17 mouse cellular contexts compared by ENCODE assay signal in the genomic region with DNA sequence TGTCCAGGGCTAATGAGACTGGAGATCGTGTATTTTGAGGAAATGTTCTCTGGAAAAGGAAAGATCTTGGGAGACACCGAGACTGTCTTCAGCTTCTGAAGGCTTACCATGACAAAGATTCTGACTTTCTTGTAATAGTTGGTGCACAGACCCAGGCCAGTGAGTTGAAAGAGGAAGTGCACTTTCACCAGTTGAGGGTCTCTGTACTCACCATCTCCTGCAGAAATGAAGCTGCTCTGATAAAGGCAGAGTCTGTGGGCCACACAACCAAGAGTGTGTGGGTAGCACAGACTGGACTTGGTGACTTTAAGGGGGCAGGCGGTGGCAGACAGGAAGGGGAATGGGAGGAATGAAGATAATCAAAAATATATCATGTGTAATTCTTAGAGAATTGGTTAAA. TPM values are rescaled to one million over a fixed set of nuclear protein-coding genes. Genes with fewer than 3 reads are reported as not detected.
"Had no signal": no experiment of that assay in that cellular context is flagged by ENCODE, and none has a peak within 500 bp of the region (broad histone marks: within the 10 kb centered on the region; RNA-seq: fewer than 3 reads in every experiment).

No protein-coding gene starts in this region.

- H3K27me3 ChIP-seq: megakaryocyte, embryonic 14.5 days; midbrain, embryonic 13.5 days; midbrain, embryonic 15.5 days; neural tube, embryonic 12.5 days; stomach, embryonic 15.5 days had no signal

- H3K4me2 ChIP-seq: lung, embryonic 14.5 days; midbrain, embryonic 11.5 days; midbrain, embryonic 13.5 days; midbrain, embryonic 15.5 days; neural tube, embryonic 12.5 days; stomach, embryonic 15.5 days had no signal

- ATAC-seq: midbrain, embryonic 13.5 days; midbrain, embryonic 15.5 days had no signal

- H3K9me3 ChIP-seq: megakaryocyte, embryonic 14.5 days; midbrain, embryonic 13.5 days; midbrain, embryonic 15.5 days; neural tube, embryonic 12.5 days; stomach, embryonic 15.5 days had no signal

- DNase-seq: lung, adult 18-20 months; lung, embryonic 14.5 days; lung, postnatal 10 days; lung, postnatal 4 days; right cerebral cortex, postnatal 14 days; thymus, adult 18-20 months; thymus, postnatal 14 days; thymus, postnatal 36 days had no signal

- H3K36me3 ChIP-seq: midbrain, embryonic 15.5 days had no signal

- H3K27ac ChIP-seq: midbrain, embryonic 13.5 days; midbrain, embryonic 15.5 days; neural tube, embryonic 12.5 days; stomach, embryonic 15.5 days had no signal

- H3K4me1 ChIP-seq: midbrain, embryonic 13.5 days; midbrain, embryonic 15.5 days; neural tube, embryonic 12.5 days; stomach, embryonic 15.5 days had no signal

- H3K4me3 ChIP-seq: megakaryocyte, embryonic 14.5 days; midbrain, embryonic 13.5 days; midbrain, embryonic 15.5 days; neural tube, embryonic 12.5 days; stomach, embryonic 15.5 days had no signal

- H3K9ac ChIP-seq: lung, embryonic 14.5 days; midbrain, embryonic 13.5 days; midbrain, embryonic 15.5 days; neural tube, embryonic 12.5 days; stomach, embryonic 15.5 days had no signal

RNA-seq across cellular contexts. Expression of gene Dmrta2, which starts 41.3 kb away (rescaled TPM):
- total RNA-seq: monocyte, adult 5-6 weeks; neutrophil, adult 5-6 weeks had no signal
- polyA plus RNA-seq: thymus, postnatal 0 days had no signal
